Mouse (Mus musculus): ENCODE results near the gene Teddm2. TPM values are rescaled to one million over a fixed set of nuclear protein-coding genes. Genes with fewer than 3 reads are reported as not detected.
A peak's percentile ranks its signal among the peaks of the same experiment; 100 is the strongest.
"Not testable (repeated sequence)": the region's sequence is repeated elsewhere in the genome, so short reads cannot be mapped to it uniquely, and the experiment has no call there.

Gene Teddm2
- polyA plus RNA-seq, 1 experiment from 2014 or later, result 0.63 TPM

- no peak for TF ChIP-seq CTCF (IDR thresholded peaks at IDR 0.05; ENCODE audit: low read depth)
- Histone ChIP-seq H3K9ac (ENCODE audit: low read depth, low read length) (no peak within 1 kb of the TSS), H3K4me1 (replicated peaks; ENCODE audit: insufficient read depth, low read length) (no peaks in the 10 kb centered on the region), H3K27me3 (ENCODE audit: insufficient read depth, low read length) (no peaks in the 10 kb centered on the region), H3K9me3 (replicated peaks; ENCODE audit: low read length) (no peaks in the 10 kb centered on the region), H3K27ac (no peak within 1 kb of the TSS), H3K36me3 (ENCODE audit: insufficient read depth, low read length) (no peaks in the 10 kb centered on the region), H3K4me2 (ENCODE audit: low read length) (no peak within 1 kb of the TSS), H3K4me3 (replicated peaks; ENCODE audit: low read depth, low read length) (no peak within 1 kb of the TSS)
- ATAC-seq (replicated peaks; ENCODE audit: low FRiP score, low read depth), result no peak
- 35% methylated on average over 4 of the region's 4 CpGs for WGBS
- DNase-seq (ENCODE audit: low spot score), result no peak
Measured at GRCm38 (mm10) chr1:153891442-153891841, 8.6 kb downstream of the Teddm2 start, which contains the start of gene Teddm1a. Gene Teddm1a (plus strand): TSS chr1:153891742.

GRCm38 (mm10) chr1:153890121-153890520, 9.9 kb downstream of the Teddm2 start:
- ATAC-seq (replicated peaks; ENCODE audit: low FRiP score, low read depth), result no peak
- H3K4me2 ChIP-seq (ENCODE audit: low read length), result no peak overlapping the region
- WGBS, result 87% methylated on average over 10 of the region's 10 CpGs
- no peak overlapping the region for H3K27ac ChIP-seq
- H3K9me3 ChIP-seq (replicated peaks; ENCODE audit: low read length), result no peaks in the 10 kb centered on the region
- no peaks in the 10 kb centered on the region for H3K36me3 ChIP-seq (ENCODE audit: insufficient read depth, low read length)
- H3K4me1 ChIP-seq (replicated peaks; ENCODE audit: insufficient read depth, low read length), result no peaks in the 10 kb centered on the region
- H3K4me3 ChIP-seq (replicated peaks; ENCODE audit: low read depth, low read length), result no peak overlapping the region
- no peak for TF ChIP-seq CTCF (IDR thresholded peaks at IDR 0.05; ENCODE audit: low read depth)
- no peaks in the 10 kb centered on the region for H3K27me3 ChIP-seq (ENCODE audit: insufficient read depth, low read length)
- DNase-seq (ENCODE audit: low spot score), result no peak
- H3K9ac ChIP-seq (ENCODE audit: low read depth, low read length), result no peak overlapping the region

- Histone ChIP-seq H3K9ac (ENCODE audit: low read depth, low read length) (no peak overlapping the region), H3K27ac (no peak overlapping the region), H3K4me1 (replicated peaks; ENCODE audit: insufficient read depth, low read length) (no peaks in the 10 kb centered on the region), H3K27me3 (ENCODE audit: insufficient read depth, low read length) (no peaks in the 10 kb centered on the region), H3K4me3 (replicated peaks; ENCODE audit: low read depth, low read length) (no peak overlapping the region), H3K4me2 (ENCODE audit: low read length) (no peak overlapping the region), H3K36me3 (ENCODE audit: insufficient read depth, low read length) (no peaks in the 10 kb centered on the region), H3K9me3 (replicated peaks; ENCODE audit: low read length) (no peaks in the 10 kb centered on the region)
- WGBS, result 17% methylated on average over 17 of the region's 17 CpGs
- TF ChIP-seq CTCF (IDR thresholded peaks at IDR 0.05; ENCODE audit: low read depth), result no peak
- ATAC-seq (replicated peaks; ENCODE audit: low FRiP score, low read depth) (no peak), DNase-seq (ENCODE audit: low spot score) (peak; percentile 12)
Measured at GRCm38 (mm10) chr1:153886024-153886633, 13.9 kb downstream of the Teddm2 start.

- not testable (repeated sequence) for H3K4me3 ChIP-seq (replicated peaks; ENCODE audit: low read depth, low read length); DNase-seq (ENCODE audit: low spot score); H3K9ac ChIP-seq (ENCODE audit: low read depth, low read length); H3K27ac ChIP-seq; H3K27me3 ChIP-seq (ENCODE audit: insufficient read depth, low read length); H3K4me1 ChIP-seq (replicated peaks; ENCODE audit: insufficient read depth, low read length); H3K36me3 ChIP-seq (ENCODE audit: insufficient read depth, low read length); ATAC-seq (replicated peaks; ENCODE audit: low FRiP score, low read depth); H3K4me2 ChIP-seq (ENCODE audit: low read length); H3K9me3 ChIP-seq (replicated peaks; ENCODE audit: low read length)
- 96% methylated on average over 17 of the region's 17 CpGs for WGBS
Measured at GRCm38 (mm10) chr1:153880391-153880790, 19.6 kb downstream of the Teddm2 start.

- Histone ChIP-seq H3K4me3 (replicated peaks; ENCODE audit: low read depth, low read length) (no peak within 1 kb of the TSS), H3K9me3 (replicated peaks; ENCODE audit: low read length) (no peaks in the 10 kb centered on the region), H3K36me3 (ENCODE audit: insufficient read depth, low read length) (no peaks in the 10 kb centered on the region), H3K4me1 (replicated peaks; ENCODE audit: insufficient read depth, low read length) (no peaks in the 10 kb centered on the region), H3K4me2 (ENCODE audit: low read length) (no peak within 1 kb of the TSS), H3K9ac (ENCODE audit: low read depth, low read length) (no peak within 1 kb of the TSS), H3K27me3 (ENCODE audit: insufficient read depth, low read length) (no peaks in the 10 kb centered on the region), H3K27ac (no peak within 1 kb of the TSS)
- no peak for TF ChIP-seq CTCF (IDR thresholded peaks at IDR 0.05; ENCODE audit: low read depth)
- no peak for ATAC-seq (replicated peaks; ENCODE audit: low FRiP score, low read depth)
- no peak for DNase-seq (ENCODE audit: low spot score)
- WGBS, result 90% methylated on average over 6 of the region's 6 CpGs
Measured at GRCm38 (mm10) chr1:153874045-153874444, 26.0 kb downstream of the Teddm2 start, which contains the start of gene Teddm1b. Gene Teddm1b (plus strand): TSS chr1:153874345.

GRCm38 (mm10) chr1:153855946-153856345, 44.1 kb downstream of the Teddm2 start:
- H3K27ac ChIP-seq, result no peak overlapping the region
- H3K9me3 ChIP-seq (replicated peaks; ENCODE audit: low read length), result no peaks in the 10 kb centered on the region
- no peak overlapping the region for H3K4me3 ChIP-seq (replicated peaks; ENCODE audit: low read depth, low read length)
- no peak for TF ChIP-seq CTCF (IDR thresholded peaks at IDR 0.05; ENCODE audit: low read depth)
- H3K27me3 ChIP-seq (ENCODE audit: insufficient read depth, low read length), result no peaks in the 10 kb centered on the region
- H3K4me2 ChIP-seq (ENCODE audit: low read length), result no peak overlapping the region
- ATAC-seq (replicated peaks; ENCODE audit: low FRiP score, low read depth) (no peak), DNase-seq (ENCODE audit: low spot score) (no peak)
- H3K36me3 ChIP-seq (ENCODE audit: insufficient read depth, low read length), result no peaks in the 10 kb centered on the region
- no peaks in the 10 kb centered on the region for H3K4me1 ChIP-seq (replicated peaks; ENCODE audit: insufficient read depth, low read length)
- 71% methylated on average over 8 of the region's 8 CpGs for WGBS
- no peak overlapping the region for H3K9ac ChIP-seq (ENCODE audit: low read depth, low read length)

- H3K9me3 ChIP-seq (replicated peaks; ENCODE audit: low read length); H3K27me3 ChIP-seq (ENCODE audit: insufficient read depth, low read length); DNase-seq (ENCODE audit: low spot score); H3K4me1 ChIP-seq (replicated peaks; ENCODE audit: insufficient read depth, low read length); H3K27ac ChIP-seq; ATAC-seq (replicated peaks; ENCODE audit: low FRiP score, low read depth); H3K36me3 ChIP-seq (ENCODE audit: insufficient read depth, low read length); H3K4me3 ChIP-seq (replicated peaks; ENCODE audit: low read depth, low read length); H3K9ac ChIP-seq (ENCODE audit: low read depth, low read length); H3K4me2 ChIP-seq (ENCODE audit: low read length): not testable (repeated sequence)
- WGBS, result 63% methylated on average over 7 of the region's 7 CpGs
Measured at GRCm38 (mm10) chr1:153852696-153853095, 47.3 kb downstream of the Teddm2 start.
